Mouse (Mus musculus) gastrocnemius, adult 18-20 months (tissue): ENCODE measurements around the gene Sh3bp2. TPM values are rescaled to one million over a fixed set of nuclear protein-coding genes. Genes with fewer than 3 reads are reported as not detected.
"Not testable (repeated sequence)": the region's sequence is repeated elsewhere in the genome, so short reads cannot be mapped to it uniquely, and the experiment has no call there.

Experiments used
- DNase-seq: peaks from one replicate; pipeline ENCODE4 v3.0.0; 2021; ENCODE audit warnings: low spot score
- total RNA-seq, 2 experiments: library from RNA; stranded (reverse); gene quantifications; 2 replicates each; pipeline ENCODE4 v1.2.3; 2021

Gene Sh3bp2
- total RNA-seq, 2 experiments from 2014 or later, result 0.59 to 1.4 TPM

DNA sequence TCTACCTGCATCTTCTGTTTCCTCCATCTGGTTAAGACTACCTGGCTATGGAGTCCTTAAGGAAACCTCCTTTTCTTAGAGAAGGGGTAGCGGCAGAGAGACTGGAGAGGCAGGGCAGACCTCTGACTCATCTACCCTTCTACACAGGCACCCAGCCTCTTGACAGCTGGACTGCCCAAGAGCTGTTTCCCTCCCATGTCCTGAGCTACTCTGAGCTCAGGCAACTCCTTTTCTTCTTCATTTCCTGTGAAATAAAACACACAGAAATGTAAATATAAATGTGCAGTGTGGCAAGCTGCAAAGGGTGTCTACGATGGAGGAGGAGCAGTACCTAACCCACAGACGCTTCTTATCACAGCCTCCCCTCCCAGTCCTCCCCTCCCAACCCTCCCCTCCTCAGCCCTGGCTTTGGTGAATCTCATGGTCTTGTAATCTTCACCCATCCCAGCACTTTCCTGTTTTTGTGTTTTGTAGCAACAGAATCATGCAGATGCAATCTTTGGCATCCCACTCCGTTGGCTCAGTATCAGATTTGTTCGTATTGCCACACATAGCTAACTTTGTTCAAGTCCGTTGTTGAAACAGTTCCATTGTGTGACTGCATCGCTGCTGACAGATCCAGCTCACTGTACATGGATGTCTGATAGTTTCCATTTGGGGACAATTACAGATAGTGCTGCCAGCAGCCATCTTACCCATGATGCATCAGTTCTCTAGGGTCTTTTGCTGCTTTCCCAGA, 40.1 kb downstream of the Sh3bp2 start:
- DNase-seq, result peak; percentile 85

DNA sequence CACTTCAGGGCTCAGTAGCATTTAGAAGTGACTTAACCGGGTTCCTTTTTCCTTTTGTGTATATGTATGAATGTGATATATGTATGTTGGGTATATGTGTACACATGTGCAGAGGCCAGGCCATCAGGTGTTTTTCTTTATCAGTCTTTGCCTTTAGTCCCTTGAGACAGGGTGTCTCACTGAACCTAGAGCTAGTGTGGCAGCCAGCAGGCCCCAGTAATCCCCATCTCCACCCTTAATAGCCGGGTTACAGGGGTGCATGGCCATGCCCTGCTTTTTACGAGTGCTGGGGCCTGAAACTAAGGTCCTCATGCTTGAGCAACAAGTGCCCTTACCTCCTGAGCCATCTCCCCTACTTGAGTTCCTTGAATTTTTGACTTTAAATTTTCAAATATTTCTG, 45.9 kb downstream of the Sh3bp2 start:
- DNase-seq, result no peak

DNA sequence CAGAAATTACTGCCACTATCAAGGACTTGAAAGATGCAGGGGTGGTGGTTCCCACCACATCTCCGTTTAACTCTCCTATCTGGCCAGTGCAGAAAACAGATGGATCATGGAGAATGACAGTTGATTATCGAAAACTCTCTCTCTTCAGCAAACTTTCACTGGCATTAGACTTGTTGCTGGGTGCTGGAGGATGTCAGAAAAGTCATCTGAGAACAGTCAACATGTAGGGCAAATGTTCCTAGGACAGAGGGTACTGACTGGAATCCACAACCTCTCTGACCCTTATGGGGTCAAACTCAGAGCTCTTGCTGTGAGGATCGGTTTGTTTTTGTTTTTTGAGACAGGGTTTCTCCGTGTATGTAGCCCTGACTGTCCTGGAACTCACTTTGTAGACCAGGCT, 46.9 kb downstream of the Sh3bp2 start:
- not testable (repeated sequence) for DNase-seq

DNA sequence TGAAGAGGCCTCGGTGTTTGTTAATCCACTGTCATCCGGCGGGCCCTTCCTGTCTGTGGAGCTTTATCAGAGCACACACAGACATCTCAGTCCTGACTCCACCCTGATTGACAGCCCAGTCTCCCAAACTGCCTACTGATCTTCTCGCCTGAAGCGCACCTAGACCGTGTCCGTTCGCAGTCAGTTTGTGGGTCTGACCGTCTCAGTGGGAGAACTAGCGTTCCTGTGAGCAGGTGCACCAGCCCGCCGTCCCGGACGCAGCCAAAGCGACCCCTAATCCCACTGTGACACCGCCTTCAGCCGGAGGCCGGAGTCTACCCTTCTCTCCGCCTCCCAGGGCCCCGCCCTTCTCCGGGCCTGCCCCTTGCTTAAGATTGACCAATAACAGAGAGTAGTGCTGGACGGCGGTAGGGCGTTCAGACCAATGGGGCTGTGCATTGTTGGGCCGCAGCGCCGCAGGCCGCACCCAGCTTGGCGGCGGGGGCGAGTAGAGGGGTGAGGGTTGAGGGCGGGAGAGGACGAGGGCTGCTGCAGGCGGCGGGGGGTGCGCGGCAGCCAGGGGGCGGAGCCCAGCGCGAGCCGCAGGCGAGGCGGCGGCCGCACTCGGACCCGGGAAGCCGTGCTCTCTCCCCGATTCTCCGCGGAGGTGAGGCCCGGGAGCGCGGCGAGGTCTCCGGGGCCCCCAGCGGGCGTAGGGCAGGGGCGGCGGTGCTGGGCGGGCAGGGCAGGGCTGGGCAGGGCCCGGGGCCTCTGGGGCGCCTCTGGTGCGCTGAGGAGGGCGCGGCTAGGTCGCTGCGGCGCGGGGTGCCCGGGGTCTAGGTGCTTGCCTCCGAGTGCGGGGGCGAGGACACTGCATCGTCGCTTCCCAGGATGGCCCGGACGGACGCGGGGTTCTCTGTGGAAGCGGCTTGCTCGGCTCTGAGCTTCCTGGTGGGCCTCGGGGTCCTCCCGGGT, 47.9 kb downstream of the Sh3bp2 start, which contains the start of gene Add1:
Add1 (plus strand) TSS at position 397 of the 954 bp plus-strand sequence.
- peak; percentile 98 for DNase-seq

DNA sequence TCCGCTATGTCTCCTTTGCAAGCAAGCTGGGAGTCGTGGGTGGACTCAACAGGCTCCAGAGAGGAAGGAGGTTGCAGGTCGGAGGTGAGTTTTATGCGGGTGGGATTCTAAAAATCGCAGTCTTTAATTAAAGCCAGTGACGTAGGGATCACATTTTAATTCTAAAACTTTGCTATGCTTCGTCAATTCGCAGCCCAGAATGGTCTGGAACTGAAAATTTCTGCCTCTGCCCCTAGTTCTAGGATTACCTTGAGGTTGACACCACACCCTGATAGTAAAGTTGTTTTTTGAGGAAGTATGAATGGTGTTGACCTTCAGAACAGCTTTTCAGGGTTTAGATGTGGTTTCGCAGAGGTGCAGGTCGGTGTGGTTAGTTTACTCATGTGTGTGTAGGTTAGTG, 49.1 kb downstream of the Sh3bp2 start:
- DNase-seq, result no peak

DNA sequence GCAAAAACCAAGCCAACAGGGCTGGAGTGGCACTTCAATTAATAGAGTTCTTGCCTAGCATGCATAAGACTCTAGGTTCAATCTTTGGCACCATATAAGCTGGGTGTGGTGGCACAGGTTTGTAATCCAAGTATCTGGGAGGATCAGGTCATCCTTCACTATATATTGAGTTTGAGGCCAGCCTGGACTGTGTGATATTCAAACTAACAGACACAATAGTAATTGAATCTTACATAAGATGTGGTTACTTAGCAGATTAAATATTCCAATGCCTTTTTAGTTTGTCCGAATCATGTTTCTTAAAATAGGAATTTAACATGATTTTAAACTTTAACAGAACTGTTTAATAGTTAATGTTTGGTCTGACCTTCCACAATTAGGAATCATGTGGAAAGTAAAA, 50.6 kb downstream of the Sh3bp2 start:
- DNase-seq, result no peak

DNA sequence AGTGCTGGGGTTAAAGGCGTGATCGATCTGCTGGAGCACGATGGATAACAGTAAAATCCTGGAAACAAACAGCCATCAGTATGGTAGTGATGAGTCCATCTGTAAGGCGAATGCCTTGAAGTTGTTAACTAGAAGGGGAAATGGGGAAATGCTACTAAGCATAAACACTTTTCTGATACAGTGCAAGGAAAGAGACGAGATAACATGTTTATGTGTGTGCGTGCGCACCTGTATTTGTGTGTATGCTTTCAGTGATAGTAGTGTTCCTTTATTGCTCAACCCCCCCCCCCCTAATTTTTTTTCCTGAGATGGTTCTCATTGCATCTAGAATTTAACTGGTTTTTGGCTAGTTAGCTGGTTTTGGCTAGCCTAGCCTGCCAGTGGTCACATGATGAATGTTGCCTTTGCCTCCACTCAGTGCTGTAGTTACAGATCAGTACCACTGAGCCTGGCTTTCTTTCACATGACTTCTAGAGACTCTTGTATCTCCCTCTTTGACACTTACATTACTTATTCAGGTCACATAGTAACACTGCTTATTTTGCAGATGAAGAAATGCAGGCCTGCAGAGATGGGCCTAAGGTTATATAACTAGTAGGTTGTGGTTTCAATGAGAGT, 52.5 kb downstream of the Sh3bp2 start:
- no peak for DNase-seq

DNA sequence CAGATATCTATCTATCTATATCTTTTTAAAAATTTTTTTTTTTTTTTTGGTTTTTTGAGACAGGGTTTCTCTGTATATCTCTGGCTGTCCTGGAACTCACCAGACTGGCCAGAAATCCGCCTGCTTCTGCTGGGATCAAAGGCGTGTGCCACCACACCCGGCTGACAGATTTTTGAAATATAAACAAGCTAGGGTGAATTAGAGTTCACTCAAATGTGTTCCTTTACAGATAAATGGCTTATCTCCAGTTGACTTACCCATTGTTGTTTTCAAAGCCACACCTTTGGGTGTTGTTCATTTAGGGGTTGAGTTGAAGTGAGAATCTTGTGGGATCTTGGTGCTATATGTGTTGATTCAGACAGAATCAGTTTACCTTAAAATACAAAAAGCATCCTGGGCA, 53.7 kb downstream of the Sh3bp2 start:
- no peak for DNase-seq

DNA sequence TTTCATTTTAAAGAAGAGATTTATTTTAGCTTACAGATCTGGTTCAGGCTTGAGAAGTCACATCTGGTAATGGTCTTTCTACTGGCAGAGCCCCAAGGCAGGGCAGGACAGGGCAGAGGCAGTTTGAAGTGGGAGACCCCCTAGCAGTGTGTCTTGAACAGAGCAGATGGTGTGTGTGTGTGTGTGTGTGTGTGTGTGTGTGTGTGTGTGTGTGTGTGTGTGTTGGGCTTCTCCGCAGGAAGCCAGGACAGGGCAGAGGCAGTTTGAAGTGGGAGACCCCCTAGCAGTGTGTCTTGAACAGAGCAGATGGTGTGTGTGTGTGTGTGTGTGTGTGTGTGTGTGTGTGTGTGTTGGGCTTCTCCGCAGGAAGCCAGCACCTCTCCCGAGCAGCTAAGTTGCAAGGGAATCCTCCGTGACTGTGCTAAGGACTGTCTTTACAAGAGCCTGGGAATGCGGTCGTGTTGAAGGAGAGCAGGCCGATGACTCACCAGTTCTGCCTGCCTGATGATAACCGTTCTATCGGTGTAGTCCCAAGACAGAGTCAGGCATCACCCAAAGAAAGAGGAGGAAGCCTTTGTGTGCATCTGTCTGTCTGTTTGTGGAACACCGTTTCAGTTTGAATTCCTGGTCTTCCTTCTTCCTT, 56.2 kb downstream of the Sh3bp2 start:
- not testable (repeated sequence) for DNase-seq

DNA sequence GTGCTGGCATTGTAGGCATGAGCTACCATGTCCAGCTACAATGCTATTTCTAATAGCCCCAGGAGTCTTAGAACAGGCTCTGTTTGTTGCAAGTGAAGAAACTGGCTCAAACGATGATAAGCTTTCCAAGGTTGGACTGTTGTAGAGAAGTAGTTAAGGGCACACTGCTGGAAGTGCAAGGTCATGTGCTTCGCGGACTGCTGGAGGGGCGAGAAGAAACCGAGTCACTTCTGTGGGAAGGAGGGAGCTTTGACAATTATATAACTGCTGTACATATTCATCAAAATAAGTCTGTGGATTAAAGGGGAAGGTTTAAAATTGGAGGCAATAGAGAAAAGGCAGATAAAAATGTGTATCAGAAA, 56.7 kb downstream of the Sh3bp2 start:
- DNase-seq, result no peak

DNA sequence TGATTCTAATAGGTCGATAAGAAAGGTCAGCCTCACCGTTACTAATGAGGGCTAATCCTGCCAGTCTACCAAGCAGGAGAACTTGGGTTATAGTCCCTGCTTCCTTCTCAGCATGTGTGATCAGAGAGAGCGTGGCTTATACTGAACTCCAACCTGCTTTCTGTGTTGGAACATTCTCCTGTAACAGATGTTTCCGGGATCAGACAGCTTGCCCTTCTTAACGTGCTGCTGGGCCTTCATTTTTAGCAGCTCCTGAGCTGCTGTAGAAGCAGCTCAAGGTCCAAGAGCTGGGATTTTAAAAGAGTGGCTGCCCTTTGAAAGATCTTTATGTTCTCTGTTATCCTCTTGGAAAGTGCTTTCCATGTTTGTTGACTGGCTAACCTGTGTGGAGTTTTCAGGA, 59.6 kb downstream of the Sh3bp2 start:
- no peak for DNase-seq

DNA sequence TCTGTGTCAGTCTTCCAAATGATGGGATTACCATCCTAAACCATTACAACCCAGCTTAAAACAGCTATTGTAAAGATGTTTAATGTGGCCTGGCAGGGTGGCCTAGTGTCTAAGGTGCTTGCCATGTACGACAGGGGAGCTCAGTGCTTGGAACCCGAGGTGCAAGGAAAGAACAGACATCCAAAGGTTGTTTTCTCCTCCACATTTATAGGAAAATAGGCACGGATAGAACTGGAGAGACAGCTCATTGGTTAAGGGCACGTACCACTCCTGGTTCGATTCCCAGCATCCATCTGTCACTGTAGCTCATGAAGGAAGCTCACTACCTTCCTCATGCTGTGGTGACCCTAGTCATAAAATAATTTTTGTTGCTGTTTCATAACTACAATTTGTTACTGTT, 62.2 kb downstream of the Sh3bp2 start:
- no peak for DNase-seq

DNA sequence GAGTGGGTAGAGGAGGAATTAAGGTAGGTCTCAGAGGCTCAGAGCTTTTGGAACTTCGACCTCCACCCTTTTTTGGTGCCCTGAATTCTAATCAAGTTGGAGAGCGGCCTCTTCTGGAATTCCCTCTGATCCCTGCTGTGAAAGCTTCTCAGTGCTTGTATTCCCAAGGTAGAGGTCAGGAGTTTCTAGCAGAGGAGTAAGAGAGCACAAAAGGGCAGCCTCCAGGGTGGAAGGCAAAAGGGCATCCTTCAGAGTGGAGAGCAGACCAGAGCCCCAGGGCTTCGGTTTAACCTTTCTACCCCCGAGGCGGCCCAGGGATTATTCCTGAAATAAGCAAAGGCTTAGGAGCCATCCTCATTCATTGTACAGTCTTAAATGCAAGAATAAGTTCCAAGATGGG, 64.4 kb downstream of the Sh3bp2 start:
- no peak for DNase-seq

DNA sequence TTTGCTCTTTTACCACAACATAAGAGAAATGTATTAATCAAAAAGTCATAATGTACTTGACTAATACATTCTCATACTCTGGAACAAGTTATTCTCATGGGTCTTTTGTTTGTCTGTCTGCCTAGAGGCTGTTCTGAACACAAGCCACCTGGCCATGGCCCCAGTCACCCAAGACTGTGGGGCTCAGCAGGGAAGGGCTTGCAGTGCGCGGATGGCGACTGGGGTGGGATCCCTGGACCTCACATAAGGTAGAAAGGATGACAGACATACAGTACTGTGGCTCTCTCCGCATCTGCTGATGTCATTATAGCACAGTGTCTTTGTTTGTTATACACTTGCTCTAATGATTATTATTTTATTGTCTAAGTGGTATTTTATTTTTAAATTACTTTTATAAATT, 65.1 kb downstream of the Sh3bp2 start:
- DNase-seq, result no peak

DNA sequence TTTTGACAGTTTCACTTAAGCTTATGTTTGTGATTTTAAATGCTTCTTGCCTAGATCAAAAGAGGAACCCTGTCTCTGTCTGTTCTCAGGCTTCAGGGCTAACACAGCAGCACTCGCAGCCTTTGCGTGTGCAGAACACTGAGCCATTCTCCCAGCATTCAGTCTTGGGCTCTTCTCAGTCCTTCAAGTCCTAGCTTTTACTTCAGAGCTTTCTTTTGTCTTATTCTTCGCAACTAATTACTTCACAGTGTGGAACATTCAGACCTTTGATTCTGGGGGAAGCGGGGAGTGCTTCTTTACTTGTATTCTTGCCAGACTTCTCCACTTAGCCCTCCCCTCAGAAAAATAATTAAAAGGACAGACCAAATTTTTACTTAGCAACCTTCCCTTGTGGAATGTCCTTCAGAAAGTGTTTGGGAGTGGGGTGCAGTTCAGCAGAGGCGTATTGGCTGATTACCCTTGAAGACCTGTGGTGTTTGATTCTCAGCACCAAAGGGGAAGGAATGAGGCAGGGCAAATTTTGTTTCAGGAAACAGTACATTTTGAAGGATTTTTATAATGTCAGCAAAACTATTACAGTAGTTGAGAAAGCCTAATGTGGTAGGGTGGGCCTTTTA, 65.9 kb downstream of the Sh3bp2 start:
- DNase-seq, result no peak

DNA sequence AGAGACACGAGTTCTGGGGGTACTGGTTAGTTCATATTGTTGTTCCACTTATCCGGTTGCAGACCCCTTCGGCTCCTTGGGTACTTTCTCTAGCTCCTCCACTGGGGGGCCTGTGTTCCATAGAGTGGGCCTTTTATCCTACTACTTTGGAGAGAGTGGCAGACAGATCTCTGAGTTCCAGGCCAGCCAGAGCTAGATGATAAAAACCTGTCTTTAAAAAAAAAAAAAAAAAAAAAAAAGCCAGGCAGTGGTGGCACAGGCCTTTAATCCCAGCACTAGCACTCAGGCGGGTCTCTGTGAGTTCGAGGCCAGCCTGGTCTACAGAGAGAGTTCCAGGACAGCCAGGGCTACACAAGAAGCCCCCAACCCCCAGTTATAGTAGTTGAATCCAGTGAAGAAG, 66.6 kb downstream of the Sh3bp2 start:
- not testable (repeated sequence) for DNase-seq

DNA sequence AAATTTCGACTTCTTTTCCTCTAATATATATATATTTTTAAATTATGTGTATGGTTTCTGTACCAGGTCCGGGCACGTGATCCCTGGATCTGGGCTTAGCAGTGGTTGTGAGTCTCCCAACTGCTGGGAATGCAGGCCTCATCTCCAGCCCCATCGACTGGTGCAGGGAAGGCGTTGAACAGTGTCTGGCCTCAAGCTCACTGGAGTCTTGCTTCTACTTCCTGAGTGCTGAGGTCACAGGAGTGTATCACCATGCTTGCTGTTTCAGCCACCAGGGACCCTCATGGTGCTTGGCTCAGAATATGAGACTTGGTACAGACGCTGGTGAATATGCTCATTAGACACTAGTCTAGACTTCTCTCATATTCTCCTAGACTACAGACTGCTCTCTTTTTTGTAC, 67.0 kb downstream of the Sh3bp2 start:
- no peak for DNase-seq

DNA sequence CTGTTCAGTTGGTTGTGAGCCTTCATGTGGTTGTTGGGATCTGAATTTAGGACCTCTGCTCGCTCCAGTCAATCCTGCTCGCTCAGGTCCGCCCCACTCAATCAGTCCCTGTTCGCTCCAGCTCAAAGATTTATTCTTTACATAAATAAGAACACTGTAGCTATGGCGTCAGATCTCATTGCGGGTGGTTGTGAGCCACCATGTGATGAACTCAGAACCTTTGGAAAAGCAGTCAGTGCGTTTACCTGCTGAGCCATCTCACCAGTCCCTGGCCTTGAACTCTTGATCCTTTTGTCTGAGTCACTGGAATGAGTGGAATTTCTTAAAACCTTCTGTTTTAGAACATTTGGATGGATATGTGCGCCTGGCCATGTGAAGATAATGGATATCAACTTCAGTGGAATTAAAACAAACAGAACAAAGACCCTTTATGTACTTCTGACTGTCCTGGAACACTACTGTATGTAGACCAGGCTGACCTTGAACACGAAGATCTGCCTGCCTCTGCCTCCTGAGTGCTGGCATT, 67.6 kb downstream of the Sh3bp2 start:
- no peak for DNase-seq

DNA sequence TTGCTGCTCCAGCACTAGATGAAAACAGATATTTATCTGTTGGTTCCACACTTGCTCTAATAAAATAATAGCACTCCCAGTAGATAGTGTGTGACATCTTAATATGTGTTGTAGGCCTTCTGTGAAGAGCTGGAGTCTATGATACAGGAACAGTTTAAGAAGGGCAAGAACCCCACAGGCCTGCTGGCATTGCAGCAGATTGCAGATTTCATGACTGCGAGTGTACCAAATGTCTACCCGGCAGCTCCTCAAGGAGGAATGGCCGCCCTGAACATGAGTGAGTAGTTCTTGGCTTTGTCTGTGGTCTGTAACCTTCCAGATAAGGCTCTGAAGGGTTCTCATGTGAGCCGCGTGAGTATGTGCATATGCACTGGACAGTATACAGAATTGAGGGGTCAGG, 78.9 kb downstream of the Sh3bp2 start:
- no peak for DNase-seq

DNA sequence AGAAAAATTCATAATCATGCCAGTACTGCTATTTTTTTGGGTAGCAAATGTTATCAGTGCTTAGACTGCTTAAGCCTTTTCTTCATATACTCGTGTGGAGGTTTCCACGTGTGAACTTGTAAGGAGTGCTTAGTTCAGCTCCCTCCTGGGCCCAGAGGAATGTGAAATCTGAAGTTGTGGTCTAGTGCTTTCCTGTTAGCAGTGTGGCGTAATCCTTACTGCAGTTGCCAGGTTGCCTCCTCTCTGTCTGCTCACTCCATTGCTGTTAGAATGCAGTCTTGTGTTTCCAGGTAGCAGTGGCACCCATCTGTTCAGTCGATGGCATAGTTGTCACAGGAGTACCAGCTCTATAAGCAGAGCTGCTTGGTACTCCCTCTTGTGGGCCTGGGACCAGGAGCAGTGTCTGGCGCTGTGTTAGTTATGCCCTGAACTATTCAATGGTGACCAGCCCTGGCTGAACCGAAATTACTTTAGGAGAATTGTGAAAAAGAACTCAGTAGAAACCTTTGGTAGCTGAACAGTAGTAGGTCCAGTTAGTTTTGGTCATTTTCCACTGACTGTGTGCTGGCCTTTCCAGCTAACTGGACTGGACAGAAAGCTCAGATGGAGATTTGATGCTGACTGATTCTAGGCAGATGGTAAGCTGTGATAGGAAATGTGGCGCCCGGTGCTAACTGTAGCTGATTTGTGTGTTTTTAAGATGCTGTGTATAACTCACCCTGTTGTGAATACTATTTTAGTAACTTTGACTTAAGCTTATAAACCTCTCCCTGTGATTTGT, 81.7 kb downstream of the Sh3bp2 start:
- DNase-seq, result no peak
